Mouse (Mus musculus): ENCODE measurements around the gene Lcn12. TPM values are rescaled to one million over a fixed set of nuclear protein-coding genes. Genes with fewer than 3 reads are reported as not detected.

Gene Lcn12
- polyA plus RNA-seq, 1 experiment from 2014 or later = not detected

- H3K4me1 ChIP-seq (replicated peaks; ENCODE audit: control insufficient read depth, insufficient read depth, low read length) = peaks cover 10% of the 10 kb centered on the region
- no peaks in the 10 kb centered on the region for H3K9me3 ChIP-seq (ENCODE audit: control insufficient read depth, low read length)
- ATAC-seq (replicated peaks; ENCODE audit: low FRiP score, low TSS enrichment, low read depth) (peak; percentile 24), DNase-seq (ENCODE audit: low spot score) (no peak)
- H3K36me3 ChIP-seq (ENCODE audit: control insufficient read depth, insufficient read depth, low read length) = peaks cover 22% of the 10 kb centered on the region
- peak overlapping the region; percentile 60 for H3K4me2 ChIP-seq (ENCODE audit: low read length)
- H3K9ac ChIP-seq (ENCODE audit: low read length) = peak overlapping the region; percentile 48
- H3K27ac ChIP-seq (ENCODE audit: low read depth) = no peak overlapping the region
- H3K27me3 ChIP-seq (replicated peaks; ENCODE audit: control insufficient read depth, insufficient read depth, low read length) = no peaks in the 10 kb centered on the region
- peak overlapping the region; percentile 97 for H3K4me3 ChIP-seq (ENCODE audit: low read depth, low read length)
- WGBS = 67% methylated on average over 6 of the region's 6 CpGs
These were observed 6.4 kb upstream of the Lcn12 start for GRCm38 (mm10) chr2:25500071-25500575.

GRCm38 (mm10) chr2:25498622-25499478 lies 5.1 kb upstream of the Lcn12 start:
- no peaks in the 10 kb centered on the region for H3K27me3 ChIP-seq (replicated peaks; ENCODE audit: control insufficient read depth, insufficient read depth, low read length)
- no peak overlapping the region for H3K4me3 ChIP-seq (ENCODE audit: low read depth, low read length)
- 69% methylated on average over 15 of the region's 15 CpGs for WGBS
- no peak for ATAC-seq (replicated peaks; ENCODE audit: low FRiP score, low TSS enrichment, low read depth)
- H3K9me3 ChIP-seq (ENCODE audit: control insufficient read depth, low read length) = no peaks in the 10 kb centered on the region
- no peak for DNase-seq (ENCODE audit: low spot score)
- peaks cover 9% of the 10 kb centered on the region for H3K36me3 ChIP-seq (ENCODE audit: control insufficient read depth, insufficient read depth, low read length)
- H3K27ac ChIP-seq (ENCODE audit: low read depth) = no peak overlapping the region
- H3K9ac ChIP-seq (ENCODE audit: low read length) = no peak overlapping the region
- H3K4me2 ChIP-seq (ENCODE audit: low read length) = no peak overlapping the region
- peaks cover 10% of the 10 kb centered on the region for H3K4me1 ChIP-seq (replicated peaks; ENCODE audit: control insufficient read depth, insufficient read depth, low read length)

- H3K27ac ChIP-seq (ENCODE audit: low read depth) = no peak overlapping the region
- 51% methylated on average over 6 of the region's 6 CpGs for WGBS
- H3K4me2 ChIP-seq (ENCODE audit: low read length) = no peak overlapping the region
- H3K9ac ChIP-seq (ENCODE audit: low read length) = no peak overlapping the region
- H3K9me3 ChIP-seq (ENCODE audit: control insufficient read depth, low read length) = no peaks in the 10 kb centered on the region
- peaks cover 10% of the 10 kb centered on the region for H3K4me1 ChIP-seq (replicated peaks; ENCODE audit: control insufficient read depth, insufficient read depth, low read length)
- ATAC-seq (replicated peaks; ENCODE audit: low FRiP score, low TSS enrichment, low read depth) = no peak
- H3K36me3 ChIP-seq (ENCODE audit: control insufficient read depth, insufficient read depth, low read length) = peaks cover under 1% of the 10 kb centered on the region; the same call in 1 of the 2 replicates
- no peak for DNase-seq (ENCODE audit: low spot score)
- no peaks in the 10 kb centered on the region for H3K27me3 ChIP-seq (replicated peaks; ENCODE audit: control insufficient read depth, insufficient read depth, low read length)
- H3K4me3 ChIP-seq (ENCODE audit: low read depth, low read length) = no peak overlapping the region
These were observed 4.3 kb upstream of the Lcn12 start for GRCm38 (mm10) chr2:25497846-25498575.

DNA sequence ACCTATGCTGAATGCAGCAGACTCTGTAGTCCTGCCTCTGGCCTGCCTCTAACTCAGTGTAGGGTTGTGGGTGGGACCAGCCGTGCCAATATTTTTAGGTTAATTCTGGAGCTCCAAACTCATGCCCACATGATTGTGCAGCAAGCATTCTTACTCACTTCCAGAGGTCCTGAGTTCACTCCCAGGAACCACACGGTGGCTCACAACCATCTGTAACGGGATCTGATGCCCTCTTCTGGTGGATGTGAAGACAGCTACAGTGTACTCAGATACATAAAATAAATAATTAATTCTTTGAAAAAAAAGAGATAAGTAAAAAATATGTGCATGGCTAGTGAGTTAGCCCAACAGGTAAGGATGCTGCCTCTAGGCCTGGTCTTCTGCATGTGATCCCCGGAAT lies 2.8 kb upstream of the Lcn12 start:
- H3K9ac ChIP-seq (ENCODE audit: low read length) = no peak overlapping the region
- H3K27me3 ChIP-seq (replicated peaks; ENCODE audit: control insufficient read depth, insufficient read depth, low read length) = no peaks in the 10 kb centered on the region
- DNase-seq (ENCODE audit: low spot score) (no peak), ATAC-seq (replicated peaks; ENCODE audit: low FRiP score, low TSS enrichment, low read depth) (no peak)
- no peak overlapping the region for H3K4me2 ChIP-seq (ENCODE audit: low read length)
- H3K4me1 ChIP-seq (replicated peaks; ENCODE audit: control insufficient read depth, insufficient read depth, low read length) = peaks cover 3% of the 10 kb centered on the region
- no peaks in the 10 kb centered on the region for H3K36me3 ChIP-seq (ENCODE audit: control insufficient read depth, insufficient read depth, low read length)
- H3K9me3 ChIP-seq (ENCODE audit: control insufficient read depth, low read length) = no peaks in the 10 kb centered on the region
- no peak overlapping the region for H3K27ac ChIP-seq (ENCODE audit: low read depth)
- 47% methylated on average over 4 of the region's 4 CpGs for WGBS
- no peak overlapping the region for H3K4me3 ChIP-seq (ENCODE audit: low read depth, low read length)

DNA sequence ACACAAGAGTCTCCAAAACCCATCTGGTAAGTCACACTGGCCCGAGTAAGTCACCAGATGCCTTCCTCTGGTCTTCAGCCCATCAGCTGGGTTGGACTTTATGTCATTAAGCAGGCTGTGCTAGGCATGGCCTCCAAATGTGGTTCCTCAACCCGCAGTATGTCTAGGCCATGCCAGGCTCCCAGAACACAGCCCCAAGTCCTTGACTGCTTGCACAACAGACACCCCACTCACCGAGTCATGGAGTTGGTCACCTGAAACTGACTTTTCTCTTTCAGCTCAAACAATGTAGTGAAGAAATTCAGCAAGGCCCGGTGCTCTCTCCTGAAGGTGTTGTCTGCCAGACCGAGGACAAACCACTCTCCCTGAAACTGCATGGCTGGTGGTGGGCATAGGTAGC lies 723 bp downstream of the Lcn12 start:
- no peak overlapping the region for H3K4me2 ChIP-seq (ENCODE audit: low read length)
- WGBS = 83% methylated on average over 5 of the region's 5 CpGs
- no peaks in the 10 kb centered on the region for H3K36me3 ChIP-seq (ENCODE audit: control insufficient read depth, insufficient read depth, low read length)
- no peaks in the 10 kb centered on the region for H3K4me1 ChIP-seq (replicated peaks; ENCODE audit: control insufficient read depth, insufficient read depth, low read length)
- no peaks in the 10 kb centered on the region for H3K9me3 ChIP-seq (ENCODE audit: control insufficient read depth, low read length)
- H3K9ac ChIP-seq (ENCODE audit: low read length) = no peak overlapping the region
- ATAC-seq (replicated peaks; ENCODE audit: low FRiP score, low TSS enrichment, low read depth) (no peak), DNase-seq (ENCODE audit: low spot score) (no peak)
- no peaks in the 10 kb centered on the region for H3K27me3 ChIP-seq (replicated peaks; ENCODE audit: control insufficient read depth, insufficient read depth, low read length)
- H3K27ac ChIP-seq (ENCODE audit: low read depth) = no peak overlapping the region
- H3K4me3 ChIP-seq (ENCODE audit: low read depth, low read length) = no peak overlapping the region

DNA sequence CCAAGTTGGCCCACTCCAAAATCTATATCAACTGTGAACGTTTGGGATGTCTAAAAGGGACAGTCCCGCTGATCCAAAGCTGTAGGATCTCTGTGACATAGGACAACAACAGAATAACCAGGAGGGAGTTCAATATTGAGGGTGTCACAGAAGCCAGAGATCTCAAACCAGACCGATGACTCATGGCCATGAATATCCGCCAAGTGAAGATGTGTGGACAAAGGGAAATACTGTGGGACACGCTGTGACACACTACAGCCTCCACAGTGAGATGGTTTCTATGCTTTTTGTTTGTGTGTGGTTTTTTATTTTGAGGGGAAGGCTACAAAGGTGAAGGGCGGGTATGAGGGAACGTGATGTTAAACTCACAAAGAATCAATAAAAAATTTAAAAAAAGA lies 5.0 kb downstream of the Lcn12 start:
- Histone ChIP-seq H3K9ac (ENCODE audit: low read length) (no peak overlapping the region), H3K4me3 (ENCODE audit: low read depth, low read length) (no peak overlapping the region), H3K4me2 (ENCODE audit: low read length) (no peak overlapping the region), H3K27me3 (replicated peaks; ENCODE audit: control insufficient read depth, insufficient read depth, low read length) (no peaks in the 10 kb centered on the region), H3K36me3 (ENCODE audit: control insufficient read depth, insufficient read depth, low read length) (no peaks in the 10 kb centered on the region), H3K9me3 (ENCODE audit: control insufficient read depth, low read length) (no peaks in the 10 kb centered on the region), H3K4me1 (replicated peaks; ENCODE audit: control insufficient read depth, insufficient read depth, low read length) (no peaks in the 10 kb centered on the region), H3K27ac (ENCODE audit: low read depth) (no peak overlapping the region)
- ATAC-seq (replicated peaks; ENCODE audit: low FRiP score, low TSS enrichment, low read depth) (no peak), DNase-seq (ENCODE audit: low spot score) (no peak)
- WGBS = 80% methylated on average over 7 of the region's 7 CpGs

- no peaks in the 10 kb centered on the region for H3K27me3 ChIP-seq (replicated peaks; ENCODE audit: control insufficient read depth, insufficient read depth, low read length)
- DNase-seq (ENCODE audit: low spot score) (no peak), ATAC-seq (replicated peaks; ENCODE audit: low FRiP score, low TSS enrichment, low read depth) (no peak)
- WGBS = 82% methylated on average over 6 of the region's 6 CpGs
- no peaks in the 10 kb centered on the region for H3K4me1 ChIP-seq (replicated peaks; ENCODE audit: control insufficient read depth, insufficient read depth, low read length)
- no peak overlapping the region for H3K4me2 ChIP-seq (ENCODE audit: low read length)
- H3K27ac ChIP-seq (ENCODE audit: low read depth) = no peak overlapping the region
- H3K9me3 ChIP-seq (ENCODE audit: control insufficient read depth, low read length) = no peaks in the 10 kb centered on the region
- no peak overlapping the region for H3K4me3 ChIP-seq (ENCODE audit: low read depth, low read length)
- H3K36me3 ChIP-seq (ENCODE audit: control insufficient read depth, insufficient read depth, low read length) = no peaks in the 10 kb centered on the region
- no peak overlapping the region for H3K9ac ChIP-seq (ENCODE audit: low read length)
These were observed 5.6 kb downstream of the Lcn12 start for GRCm38 (mm10) chr2:25487965-25488670.

DNA sequence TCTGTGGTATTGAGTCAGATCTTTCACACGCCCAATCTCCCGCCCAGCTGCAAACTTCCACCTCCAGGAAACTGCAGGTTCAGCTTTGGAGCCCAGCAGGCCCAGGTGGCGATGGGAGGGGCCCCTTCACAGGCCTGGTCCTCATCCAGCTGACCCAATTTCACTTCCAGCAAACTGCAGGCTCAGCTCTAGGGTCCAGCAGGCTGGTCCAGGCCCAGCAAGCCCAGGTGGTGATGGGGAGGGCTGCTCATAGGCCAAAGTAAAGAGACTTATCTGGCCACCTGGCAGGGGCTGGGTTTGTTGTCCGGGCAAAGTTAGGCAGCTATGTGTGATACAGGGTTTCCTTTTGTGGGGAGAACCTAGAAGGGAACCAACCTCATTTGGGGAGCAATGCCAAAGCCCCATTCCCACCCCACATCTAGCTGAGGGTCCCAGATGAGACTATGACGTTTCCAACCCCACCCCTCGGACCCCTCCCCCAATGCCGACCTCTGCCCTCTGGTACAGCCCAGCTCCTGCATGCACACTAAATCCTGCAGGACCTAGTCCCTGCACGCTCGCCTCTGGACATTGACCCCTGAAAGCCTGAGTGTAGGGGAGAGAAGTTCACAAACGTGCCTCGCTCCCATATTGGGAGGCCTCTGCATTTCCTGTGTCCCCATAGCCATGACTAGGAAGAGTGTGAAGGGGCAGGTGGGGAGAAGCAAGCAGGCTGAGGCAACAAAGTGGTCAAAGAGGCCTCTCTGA lies 8.6 kb downstream of the Lcn12 start:
- H3K4me2 ChIP-seq (ENCODE audit: low read length) = no peak overlapping the region

More for the DNA sequence above, 8.6 kb downstream of the Lcn12 start:
- Histone ChIP-seq H3K4me3 (ENCODE audit: low read depth, low read length) (no peak overlapping the region), H3K4me1 (replicated peaks; ENCODE audit: control insufficient read depth, insufficient read depth, low read length) (no peaks in the 10 kb centered on the region), H3K27me3 (replicated peaks; ENCODE audit: control insufficient read depth, insufficient read depth, low read length) (no peaks in the 10 kb centered on the region), H3K9ac (ENCODE audit: low read length) (no peak overlapping the region), H3K9me3 (ENCODE audit: control insufficient read depth, low read length) (no peaks in the 10 kb centered on the region), H3K27ac (ENCODE audit: low read depth) (no peak overlapping the region), H3K36me3 (ENCODE audit: control insufficient read depth, insufficient read depth, low read length) (no peaks in the 10 kb centered on the region)
- WGBS = 52% methylated on average over 11 of the region's 11 CpGs
- DNase-seq (ENCODE audit: low spot score) (no peak), ATAC-seq (replicated peaks; ENCODE audit: low FRiP score, low TSS enrichment, low read depth) (no peak)
